Mouse (Mus musculus) myocyte (in vitro differentiated cells): ENCODE measurements around the gene Med17. TPM values are rescaled to one million over a fixed set of nuclear protein-coding genes. Genes with fewer than 3 reads are reported as not detected.

Source experiments
- H3K27me3 ChIP-seq: one replicate; pipeline ENCODE4 v1.6.1; 2011; ENCODE audit not compliant: control insufficient read depth, insufficient read depth, insufficient read length
- H3K36me3 ChIP-seq: one replicate; pipeline ENCODE4 v1.6.1; 2011; ENCODE audit not compliant: control insufficient read depth, insufficient read depth
- H3K4me2 ChIP-seq: one replicate; pipeline ENCODE4 v1.6.1; 2011; ENCODE audit warnings: low read depth, control low read depth
- H3K4me3 ChIP-seq: one replicate; pipeline ENCODE4 v1.5.1; 2011; ENCODE audit warnings: mild to moderate bottlenecking, control low read depth, moderate library complexity
- H3K79me2 ChIP-seq: one replicate; pipeline ENCODE4 v1.6.1; 2011; ENCODE audit not compliant: control insufficient read depth, insufficient read depth
- H3ac ChIP-seq: one replicate; pipeline ENCODE4 v1.6.1; 2011; ENCODE audit not compliant: control insufficient read depth, insufficient read length
- CEBPB ChIP-seq: IDR thresholded peaks from 2 replicates; pipeline ENCODE4 v1.6.1; 2011; ENCODE audit warnings: mild to moderate bottlenecking, moderate library complexity; ENCODE audit not compliant: poor library complexity, insufficient read depth, severe bottlenecking
- E2F4 ChIP-seq: IDR thresholded peaks from one replicate; pipeline ENCODE4 v1.6.1; 2011; ENCODE audit warnings: mild to moderate bottlenecking, control low read depth, moderate library complexity; ENCODE audit not compliant: insufficient read depth
- MAX ChIP-seq: IDR thresholded peaks from one replicate; pipeline ENCODE4 v1.6.1; 2011; ENCODE audit warnings: low read depth, mild to moderate bottlenecking, control low read depth
- MYOD1 ChIP-seq, 3 experiments: IDR thresholded peaks; one replicate each; pipeline ENCODE4 v1.6.1; 2011; ENCODE audit warnings: control low read depth in 2 of 3, low read depth in 2 of 3, mild to moderate bottlenecking in 2 of 3, moderate library complexity in 1 of 3; ENCODE audit not compliant: insufficient read length in 2 of 3, control insufficient read depth in 1 of 3
- MYOG ChIP-seq, 3 experiments: IDR thresholded peaks; one replicate each; pipeline ENCODE4 v1.6.1; 2011; ENCODE audit warnings: control low read depth in 2 of 3, low read depth in 2 of 3, mild to moderate bottlenecking in 2 of 3; ENCODE audit not compliant: insufficient read length in 2 of 3, control insufficient read depth in 1 of 3, insufficient read depth in 1 of 3
- POLR2A ChIP-seq: IDR thresholded peaks from one replicate; pipeline ENCODE4 v1.6.1; 2011; ENCODE audit warnings: low read depth, mild to moderate bottlenecking, control low read depth, moderate library complexity; ENCODE audit not compliant: insufficient read length
- POLR2AphosphoS2 ChIP-seq: IDR thresholded peaks from one replicate; pipeline ENCODE4 v1.6.1; 2011; ENCODE audit warnings: low read depth, control low read depth; ENCODE audit not compliant: insufficient read length
- REST ChIP-seq: IDR thresholded peaks from one replicate; pipeline ENCODE4 v1.6.1; 2011; ENCODE audit warnings: mild to moderate bottlenecking, control low read depth, moderate library complexity; ENCODE audit not compliant: insufficient read depth, insufficient read length
- SRF ChIP-seq: IDR thresholded peaks from one replicate; pipeline ENCODE4 v1.6.1; 2011; ENCODE audit warnings: low read depth; ENCODE audit not compliant: control insufficient read depth, insufficient read length
- TCF12 ChIP-seq: IDR thresholded peaks from one replicate; pipeline ENCODE4 v1.6.1; 2011; ENCODE audit warnings: mild to moderate bottlenecking, control low read depth; ENCODE audit not compliant: poor library complexity, insufficient read depth, severe bottlenecking
- TCF3 ChIP-seq: IDR thresholded peaks from one replicate; pipeline ENCODE4 v1.6.1; 2011; ENCODE audit warnings: low read depth, control low read depth; ENCODE audit not compliant: insufficient read length
- USF1 ChIP-seq: IDR thresholded peaks from one replicate; pipeline ENCODE4 v1.6.1; 2011; ENCODE audit warnings: low read depth, mild to moderate bottlenecking, control low read depth, moderate library complexity
- polyA plus RNA-seq: library from polyadenylated mRNA; unstranded; fragments of >200 nt; fragmentation: generic; extraction: Trizol; gene quantifications from one replicate; pipeline ENCODE4 v1.2.1, GENCODE M21; 2012; ENCODE audit warnings: missing spikeins

The Med17 gene
- polyA plus RNA-seq, 1 experiment = 25.2 TPM

GRCm38 (mm10) chr9:15276855-15277254 lies 2.9 kb downstream of the Med17 start:
- no peak overlapping the region for H3K4me3 ChIP-seq
- H3K36me3 ChIP-seq = peaks cover 27% of the 10 kb centered on the region
- no peak for TF ChIP-seq CEBPB
- no peak for TF ChIP-seq POLR2AphosphoS2
- no peak for TF ChIP-seq MYOD1 (IDR thresholded peaks at IDR 0.05; ENCODE audit: control insufficient read depth in 1 of 3, insufficient read length in 2 of 3, low read depth in 2 of 3)
- no peak for TF ChIP-seq USF1
- TF ChIP-seq E2F4 = no peak
- no peak for TF ChIP-seq MAX
- TF ChIP-seq TCF12 = no peak
- no peak for TF ChIP-seq SRF
- no peak for TF ChIP-seq POLR2A
- no peak for TF ChIP-seq TCF3
- no peak for TF ChIP-seq MYOG (IDR thresholded peaks at IDR 0.05; ENCODE audit: control insufficient read depth in 1 of 3, insufficient read depth in 1 of 3, insufficient read length in 2 of 3, low read depth in 2 of 3)
- TF ChIP-seq REST = no peak
- H3K27me3 ChIP-seq = no peaks in the 10 kb centered on the region
- no peak overlapping the region for H3ac ChIP-seq
- peaks cover 19% of the 10 kb centered on the region for H3K79me2 ChIP-seq
- H3K4me2 ChIP-seq = no peak overlapping the region

- peaks cover 16% of the 10 kb centered on the region for H3K79me2 ChIP-seq
- H3K4me2 ChIP-seq = no peak overlapping the region
- H3K4me3 ChIP-seq = no peak overlapping the region
- H3K36me3 ChIP-seq = peaks cover 35% of the 10 kb centered on the region
- no peaks in the 10 kb centered on the region for H3K27me3 ChIP-seq
- TF ChIP-seq POLR2AphosphoS2 (no peak), MAX (no peak), MYOD1 (IDR thresholded peaks at IDR 0.05; ENCODE audit: control insufficient read depth in 1 of 3, insufficient read length in 2 of 3, low read depth in 2 of 3) (no peak), TCF3 (no peak), MYOG (IDR thresholded peaks at IDR 0.05; ENCODE audit: control insufficient read depth in 1 of 3, insufficient read depth in 1 of 3, insufficient read length in 2 of 3, low read depth in 2 of 3) (no peak), USF1 (no peak), TCF12 (no peak), CEBPB (no peak), SRF (no peak), REST (no peak), E2F4 (no peak), POLR2A (no peak)
- no peak overlapping the region for H3ac ChIP-seq
These were observed 5.8 kb downstream of the Med17 start for GRCm38 (mm10) chr9:15273981-15274380.

- Histone ChIP-seq H3ac (no peak overlapping the region), H3K79me2 (no peaks in the 10 kb centered on the region), H3K4me3 (no peak overlapping the region), H3K27me3 (no peaks in the 10 kb centered on the region), H3K36me3 (peaks cover 19% of the 10 kb centered on the region), H3K4me2 (no peak overlapping the region)
- no peak for TF ChIP-seq MAX
- no peak for TF ChIP-seq SRF
- no peak for TF ChIP-seq TCF3
- TF ChIP-seq CEBPB = no peak
- TF ChIP-seq POLR2AphosphoS2 = no peak
- no peak for TF ChIP-seq POLR2A
- TF ChIP-seq MYOG (IDR thresholded peaks at IDR 0.05; ENCODE audit: control insufficient read depth in 1 of 3, insufficient read depth in 1 of 3, insufficient read length in 2 of 3, low read depth in 2 of 3) = no peak
- TF ChIP-seq MYOD1 (IDR thresholded peaks at IDR 0.05; ENCODE audit: control insufficient read depth in 1 of 3, insufficient read length in 2 of 3, low read depth in 2 of 3) = no peak
- TF ChIP-seq TCF12 = no peak
- no peak for TF ChIP-seq REST
- no peak for TF ChIP-seq USF1
- no peak for TF ChIP-seq E2F4
These were observed 16.2 kb downstream of the Med17 start for GRCm38 (mm10) chr9:15263487-15263886.

GRCm38 (mm10) chr9:15261980-15262379 lies 17.8 kb downstream of the Med17 start:
- Histone ChIP-seq H3K79me2 (no peaks in the 10 kb centered on the region), H3K36me3 (peaks cover 8% of the 10 kb centered on the region), H3K27me3 (no peaks in the 10 kb centered on the region), H3K4me2 (no peak overlapping the region), H3K4me3 (no peak overlapping the region), H3ac (no peak overlapping the region)
- TF ChIP-seq MYOD1 (IDR thresholded peaks at IDR 0.05; ENCODE audit: control insufficient read depth in 1 of 3, insufficient read length in 2 of 3, low read depth in 2 of 3) (no peak), MYOG (IDR thresholded peaks at IDR 0.05; ENCODE audit: control insufficient read depth in 1 of 3, insufficient read depth in 1 of 3, insufficient read length in 2 of 3, low read depth in 2 of 3) (no peak), POLR2A (no peak), POLR2AphosphoS2 (no peak), USF1 (no peak), TCF12 (no peak), REST (no peak), MAX (no peak), E2F4 (no peak), SRF (no peak), CEBPB (no peak), TCF3 (no peak)
